Mouse (Mus musculus) ES-Bruce4 (cell line): ENCODE measurements around the gene Flad1. TPM values are rescaled to one million over a fixed set of nuclear protein-coding genes. Genes with fewer than 3 reads are reported as not detected.

Experiments
- H3K27ac ChIP-seq: 2 replicates; pipeline ENCODE4 v1.5.1; 2012; ENCODE audit warnings: low read length, inconsistent platforms; ENCODE audit not compliant: insufficient read depth
- H3K27me3 ChIP-seq: 2 replicates; pipeline ENCODE4 v1.6.1; 2012; ENCODE audit warnings: mild to moderate bottlenecking, low read length, inconsistent platforms; ENCODE audit not compliant: control insufficient read depth, poor library complexity, insufficient read depth, severe bottlenecking
- H3K36me3 ChIP-seq: 2 replicates; pipeline ENCODE4 v1.6.1; 2012; ENCODE audit warnings: inconsistent platforms, mild to moderate bottlenecking, low read length, moderate library complexity; ENCODE audit not compliant: control insufficient read depth, poor library complexity, insufficient read depth, severe bottlenecking
- H3K4me1 ChIP-seq: one replicate; pipeline ENCODE4 v1.8.1; 2011; ENCODE audit warnings: low read length; ENCODE audit not compliant: control insufficient read depth, insufficient read depth
- H3K4me3 ChIP-seq: 2 replicates; pipeline ENCODE4 v1.5.1; 2011; ENCODE audit warnings: low read depth, mild to moderate bottlenecking, low read length
- H3K9ac ChIP-seq: 2 replicates; pipeline ENCODE4 v1.6.1; 2012; ENCODE audit warnings: low read depth, mild to moderate bottlenecking, inconsistent platforms; ENCODE audit not compliant: poor library complexity, severe bottlenecking
- H3K9me3 ChIP-seq: replicated peaks from 2 replicates; pipeline ENCODE4 v1.6.1; 2012; ENCODE audit warnings: mild to moderate bottlenecking, low read length, inconsistent platforms; ENCODE audit not compliant: control insufficient read depth, poor library complexity, insufficient read depth, severe bottlenecking
- CTCF ChIP-seq: IDR thresholded peaks from one replicate; pipeline ENCODE4 v1.8.1; 2011; ENCODE audit warnings: low read depth, low read length
- EP300 ChIP-seq: IDR thresholded peaks from 2 replicates; pipeline ENCODE4 v1.6.1; 2011; ENCODE audit warnings: low read depth, low read length; ENCODE audit not compliant: insufficient read depth
- POLR2A ChIP-seq: IDR thresholded peaks from one replicate; pipeline ENCODE4 v1.8.1; 2011; ENCODE audit warnings: low read length; ENCODE audit not compliant: insufficient read depth
- polyA plus RNA-seq: library from polyadenylated mRNA; stranded (reverse); fragments of >200 nt; gene quantifications from 2 replicates; pipeline ENCODE4 v1.2.4, GENCODE M21; 2011; ENCODE audit warnings: low read depth; ENCODE audit not compliant: missing spikeins, insufficient read depth, insufficient read length

The Flad1 gene
- polyA plus RNA-seq, 1 experiment = 25.1 TPM

DNA sequence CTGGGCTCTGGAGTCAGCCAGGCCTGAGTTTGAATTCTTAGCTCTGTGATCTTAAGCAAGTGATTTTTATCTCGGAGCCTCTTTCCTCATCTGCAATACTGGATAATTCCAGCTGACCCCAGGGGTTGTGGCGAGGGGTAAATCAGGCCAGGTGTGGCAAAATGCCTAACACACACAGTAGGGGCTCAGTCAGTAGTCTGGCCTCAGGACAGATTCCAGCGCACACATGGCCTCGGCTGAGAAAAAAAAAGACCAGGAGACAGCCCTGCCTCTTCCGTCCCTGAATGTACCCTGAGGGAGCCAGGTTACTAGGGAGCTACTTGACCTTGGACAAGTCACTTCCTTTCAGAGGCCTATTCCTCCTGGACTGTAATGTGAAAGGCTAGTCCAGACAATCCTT is 28.7 kb downstream of the Flad1 start:
- no peak for TF ChIP-seq POLR2A
- Histone ChIP-seq H3K27ac (peak overlapping the region; percentile 95), H3K4me1 (peaks cover 21% of the 10 kb centered on the region), H3K4me3 (no peak overlapping the region), H3K27me3 (no peaks in the 10 kb centered on the region), H3K36me3 (no peaks in the 10 kb centered on the region; the same call in 1 of the 2 replicates), H3K9me3 (no peaks in the 10 kb centered on the region), H3K9ac (no peak overlapping the region)

DNA sequence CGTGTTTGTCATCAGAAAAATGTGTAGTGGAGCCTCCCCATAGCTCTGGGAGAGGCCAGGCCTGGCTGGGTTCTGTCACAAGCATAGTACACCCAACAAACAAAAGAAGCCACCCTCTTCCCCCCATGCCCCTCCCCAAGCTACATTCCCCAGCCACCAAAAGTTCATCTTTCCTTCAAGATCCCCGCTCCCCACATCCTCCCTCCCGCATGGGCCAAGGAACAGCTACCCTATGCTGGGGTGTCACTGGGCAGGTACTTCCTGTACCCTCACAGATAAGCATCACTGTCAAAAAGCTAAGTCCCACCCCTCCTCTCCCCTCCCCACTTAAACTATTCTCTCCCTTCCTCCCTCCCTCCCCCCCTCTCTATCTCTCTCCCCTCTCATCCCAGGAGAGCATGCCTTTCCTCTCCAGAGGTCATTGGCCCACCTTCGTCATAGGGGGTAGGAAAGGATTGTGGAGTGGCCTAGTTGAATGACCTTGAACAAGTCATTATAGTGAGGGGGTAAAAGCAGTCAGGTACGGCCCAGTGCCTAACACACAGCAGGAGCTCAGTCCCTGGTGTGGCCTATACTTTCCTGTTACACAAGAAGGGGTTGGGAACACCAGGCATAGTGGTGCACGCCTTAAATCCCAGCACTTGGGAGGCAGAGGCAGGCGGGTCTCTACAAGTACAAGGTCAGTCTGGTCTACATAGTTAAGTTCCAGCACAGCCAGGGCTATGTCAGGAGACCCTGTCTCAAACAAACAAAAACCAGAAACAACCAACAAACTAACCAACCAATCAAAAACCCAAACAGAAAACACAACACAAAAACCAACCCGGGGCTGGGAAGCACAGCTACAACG is 29.4 kb downstream of the Flad1 start:
- Histone ChIP-seq H3K4me1 (peaks cover 21% of the 10 kb centered on the region), H3K27ac (peak overlapping the region; percentile 95), H3K9me3 (no peaks in the 10 kb centered on the region)

DNA sequence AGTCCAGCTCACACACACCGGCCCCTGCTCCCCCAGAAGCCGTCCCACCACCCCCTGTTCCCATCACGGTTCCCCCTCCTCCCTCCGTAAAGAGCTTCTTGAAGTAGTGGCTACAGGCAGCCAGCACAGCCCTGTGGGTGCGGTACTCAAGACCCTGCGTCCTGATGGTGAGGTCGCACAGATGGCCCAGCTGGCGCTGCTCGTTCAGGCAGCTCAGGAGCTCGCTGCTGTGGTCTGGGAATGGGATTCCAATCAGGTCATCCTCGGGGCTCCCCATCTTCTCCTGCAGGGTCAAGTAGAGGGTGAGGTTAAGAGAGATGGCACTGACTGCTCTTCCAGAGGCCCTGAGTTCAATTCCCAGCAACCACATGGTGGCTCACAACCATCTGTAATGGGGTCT is 30.4 kb downstream of the Flad1 start:
- Histone ChIP-seq H3K9ac (peak overlapping the region; percentile 22; the same call in 1 of the 2 replicates), H3K27me3 (no peaks in the 10 kb centered on the region), H3K27ac (no peak overlapping the region; the same call in 1 of the 2 replicates), H3K9me3 (no peaks in the 10 kb centered on the region), H3K36me3 (no peaks in the 10 kb centered on the region; the same call in 1 of the 2 replicates), H3K4me1 (peaks cover 21% of the 10 kb centered on the region), H3K4me3 (no peak overlapping the region)
- TF ChIP-seq POLR2A (no peak), EP300 (no peak)

More for the DNA sequence above, 29.4 kb downstream of the Flad1 start:
- Histone ChIP-seq H3K4me3 (no peak overlapping the region), H3K36me3 (no peaks in the 10 kb centered on the region; the same call in 1 of the 2 replicates), H3K27me3 (no peaks in the 10 kb centered on the region), H3K9ac (no peak overlapping the region)
- TF ChIP-seq EP300 (no peak), CTCF (no peak), POLR2A (no peak)

DNA sequence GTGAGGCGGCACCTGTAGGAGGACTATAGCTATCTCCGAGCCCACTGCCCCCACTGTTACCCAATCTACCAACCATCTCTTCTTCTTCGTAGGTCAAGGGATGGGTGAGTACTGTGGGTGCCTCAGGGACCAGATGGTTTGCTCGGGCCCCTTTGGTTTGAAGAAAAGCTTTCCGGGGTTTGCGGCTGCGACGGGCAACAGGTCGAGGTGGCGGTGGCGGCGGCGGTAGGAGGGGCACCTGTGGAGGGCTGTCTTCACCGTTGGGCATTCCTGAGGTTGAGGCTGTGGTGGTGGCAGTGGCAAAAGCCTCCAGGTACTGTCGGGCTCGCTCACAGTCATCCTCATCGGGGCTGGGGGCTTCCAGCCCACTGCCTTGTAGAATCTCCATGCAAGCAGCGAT is 31.0 kb downstream of the Flad1 start:
- TF ChIP-seq POLR2A (no peak), EP300 (no peak), CTCF (no peak)
- Histone ChIP-seq H3K27ac (no peak overlapping the region), H3K4me3 (peak overlapping the region; percentile 27; the same call in 1 of the 2 replicates)

DNA sequence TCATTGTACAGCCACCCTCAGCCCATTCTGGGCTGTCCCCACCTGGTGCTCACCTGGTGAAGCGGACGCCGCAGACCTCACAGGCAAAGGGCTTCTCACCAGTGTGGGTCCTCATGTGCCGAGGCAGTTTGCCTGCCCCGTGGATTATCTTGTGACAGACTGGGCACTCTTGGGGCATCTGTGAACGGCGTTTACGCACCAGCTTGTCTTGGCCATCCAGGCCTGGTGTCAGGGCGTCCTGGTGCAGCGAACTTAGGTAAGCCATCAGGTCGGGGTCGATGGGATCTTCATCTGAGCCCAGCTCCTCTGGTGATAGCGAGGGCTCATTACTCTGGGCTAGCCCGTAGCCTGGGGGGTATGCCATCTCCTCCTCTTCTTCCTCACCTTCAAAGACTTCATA is 31.4 kb downstream of the Flad1 start:
- peak overlapping the region; percentile 27; the same call in 1 of the 2 replicates for H3K4me3 ChIP-seq

More for the DNA sequence above, 31.0 kb downstream of the Flad1 start:
- no peaks in the 10 kb centered on the region; the same call in 1 of the 2 replicates for H3K36me3 ChIP-seq
- H3K9ac ChIP-seq = peak overlapping the region; percentile 22; the same call in 1 of the 2 replicates
- H3K9me3 ChIP-seq = no peaks in the 10 kb centered on the region
- H3K4me1 ChIP-seq = peaks cover 21% of the 10 kb centered on the region
- no peaks in the 10 kb centered on the region for H3K27me3 ChIP-seq

More for the DNA sequence above, 31.4 kb downstream of the Flad1 start:
- Histone ChIP-seq H3K9ac (peak overlapping the region; percentile 22; the same call in 1 of the 2 replicates), H3K36me3 (no peaks in the 10 kb centered on the region; the same call in 1 of the 2 replicates), H3K4me1 (peaks cover 21% of the 10 kb centered on the region), H3K27ac (no peak overlapping the region), H3K27me3 (no peaks in the 10 kb centered on the region), H3K9me3 (no peaks in the 10 kb centered on the region)
- TF ChIP-seq CTCF = no peak
- no peak for TF ChIP-seq EP300
- no peak for TF ChIP-seq POLR2A
